Comparison of ENCODE assay signal across 25 mouse cellular contexts in the genomic region with DNA sequence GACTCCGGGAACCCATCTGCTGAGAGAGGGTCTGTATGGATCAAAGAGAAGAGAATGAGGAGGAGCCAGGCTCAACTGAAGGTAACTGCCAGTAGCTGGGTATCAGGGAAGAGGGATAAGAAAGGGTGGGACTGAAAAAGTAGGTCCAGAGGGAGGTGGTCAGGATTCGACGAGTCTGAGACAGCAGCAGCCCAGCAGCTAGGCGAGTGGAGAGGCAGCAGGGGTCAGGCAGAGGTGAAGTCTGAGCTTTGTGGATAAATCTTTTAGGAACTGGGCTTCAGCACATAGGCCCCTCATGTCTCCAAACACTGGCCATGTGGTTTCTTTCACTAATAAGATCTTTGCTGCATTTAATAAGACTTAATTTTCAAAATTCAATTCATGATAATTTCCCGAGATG. TPM values are rescaled to one million over a fixed set of nuclear protein-coding genes. Genes with fewer than 3 reads are reported as not detected.
DNase-seq lines count a peak whose midpoint lies in the region; ATAC-seq and TF ChIP-seq lines count a peak whose summit lies in the region.
"Had no signal": no experiment of that assay in that cellular context is flagged by ENCODE, and none has a peak within 500 bp of the region (broad histone marks: within the 10 kb centered on the region; RNA-seq: fewer than 3 reads in every experiment).

No protein-coding gene starts in this region.

- H3K4me1 ChIP-seq in intestine, embryonic 14.5 days (replicated peaks; ENCODE audit: control insufficient read depth, insufficient read depth, low read length) = peaks cover 11% of the 10 kb centered on the region; the same call in 1 of the 2 replicates
- no peaks in the 10 kb centered on the region for H3K4me1 ChIP-seq in intestine, postnatal 0 days (replicated peaks; ENCODE audit: control insufficient read depth, insufficient read depth, low read length)
- H3K4me1 ChIP-seq in stomach, embryonic 15.5 days = peaks cover 8% of the 10 kb centered on the region; the same call in 1 of the 2 replicates
- no peaks in the 10 kb centered on the region for H3K4me1 ChIP-seq in stomach, postnatal 0 days (replicated peaks; ENCODE audit: control insufficient read depth, insufficient read depth)
- H3K4me1 ChIP-seq in limb, embryonic 10.5 days = peaks cover 36% of the 10 kb centered on the region

- H3K4me2 ChIP-seq in intestine, embryonic 14.5 days (ENCODE audit: low read length) = no peak overlapping the region
- no peak overlapping the region for H3K4me2 ChIP-seq in intestine, postnatal 0 days (replicated peaks; ENCODE audit: low read depth)
- H3K4me2 ChIP-seq in stomach, embryonic 15.5 days = no peak overlapping the region
- no peak overlapping the region for H3K4me2 ChIP-seq in stomach, postnatal 0 days (replicated peaks; ENCODE audit: low read depth)
- H3K4me2 ChIP-seq: lung, embryonic 14.5 days had no signal

- no peak overlapping the region for H3K9ac ChIP-seq in intestine, embryonic 14.5 days (ENCODE audit: low read length)
- no peak overlapping the region for H3K9ac ChIP-seq in intestine, postnatal 0 days (ENCODE audit: low read depth, low read length)
- no peak overlapping the region for H3K9ac ChIP-seq in stomach, embryonic 15.5 days
- H3K9ac ChIP-seq in stomach, postnatal 0 days (ENCODE audit: low read length) = no peak overlapping the region
- H3K9ac ChIP-seq: liver, embryonic 14.5 days; lung, embryonic 14.5 days had no signal

- TF ChIP-seq CTCF in intestine, postnatal 0 days (IDR thresholded peaks at IDR 0.05; ENCODE audit: low read depth) = no peak
- TF ChIP-seq CTCF in stomach, postnatal 0 days (IDR thresholded peaks at IDR 0.05; ENCODE audit: low read depth) = no peak

- H3K9me3 ChIP-seq in intestine, embryonic 14.5 days (ENCODE audit: control insufficient read depth, low read length) = no peaks in the 10 kb centered on the region
- H3K9me3 ChIP-seq in intestine, postnatal 0 days (ENCODE audit: control insufficient read depth) = no peaks in the 10 kb centered on the region
- no peaks in the 10 kb centered on the region for H3K9me3 ChIP-seq in stomach, embryonic 15.5 days
- no peaks in the 10 kb centered on the region for H3K9me3 ChIP-seq in stomach, postnatal 0 days (ENCODE audit: control insufficient read depth, low read length)
- no peaks in the 10 kb centered on the region for H3K9me3 ChIP-seq in limb, embryonic 10.5 days (replicated peaks)
- H3K9me3 ChIP-seq: hindbrain, embryonic 10.5 days had no signal

- no peak for DNase-seq in intestine, embryonic 14.5 days (ENCODE audit: low spot score)
- no peak for DNase-seq in stomach, postnatal 0 days (ENCODE audit: low spot score)
- no peak for DNase-seq in limb, embryonic 10.5 days (ENCODE audit: low spot score)
- DNase-seq in gastrocnemius, adult 18-20 months (ENCODE audit: low spot score) = no peak
- DNase-seq: adrenal gland, postnatal 25 days; B cell, adult 2 months; cerebellum, adult 18-20 months; embryo, embryonic 11 days; kidney, adult 11 months; kidney, postnatal 36 days; layer of hippocampus, postnatal 36 days; lung, postnatal 14 days; right cerebral cortex, adult 18-20 months; spleen, adult 18-20 months; thymus, postnatal 4 days had no signal

- H3K27ac ChIP-seq in intestine, embryonic 14.5 days (ENCODE audit: low read depth) = peak overlapping the region; percentile 69; the same call in 1 of the 2 replicates
- no peak overlapping the region for H3K27ac ChIP-seq in intestine, postnatal 0 days (ENCODE audit: low read depth, low read length)
- H3K27ac ChIP-seq in stomach, embryonic 15.5 days = peak overlapping the region; percentile 23; the same call in 1 of the 2 replicates
- H3K27ac ChIP-seq in stomach, postnatal 0 days (replicated peaks) = no peak overlapping the region
- peak overlapping the region; percentile 58 for H3K27ac ChIP-seq in limb, embryonic 10.5 days
- H3K27ac ChIP-seq: hindbrain, embryonic 10.5 days; liver, embryonic 14.5 days had no signal

- H3K27me3 ChIP-seq in intestine, embryonic 14.5 days (replicated peaks; ENCODE audit: control insufficient read depth, insufficient read depth, low read length) = no peaks in the 10 kb centered on the region
- no peaks in the 10 kb centered on the region for H3K27me3 ChIP-seq in intestine, postnatal 0 days (replicated peaks; ENCODE audit: control insufficient read depth, insufficient read depth, low read length)
- H3K27me3 ChIP-seq in stomach, embryonic 15.5 days (replicated peaks) = no peaks in the 10 kb centered on the region
- no peaks in the 10 kb centered on the region for H3K27me3 ChIP-seq in stomach, postnatal 0 days (ENCODE audit: control insufficient read depth, insufficient read depth, low read length)
- no peaks in the 10 kb centered on the region for H3K27me3 ChIP-seq in limb, embryonic 10.5 days (ENCODE audit: low read depth, poor library complexity, severe bottlenecking)

- H3K4me3 ChIP-seq in intestine, embryonic 14.5 days (ENCODE audit: low read depth, low read length) = no peak overlapping the region
- no peak overlapping the region for H3K4me3 ChIP-seq in intestine, postnatal 0 days (ENCODE audit: low read depth, low read length)
- no peak overlapping the region for H3K4me3 ChIP-seq in stomach, embryonic 15.5 days (replicated peaks)
- H3K4me3 ChIP-seq in stomach, postnatal 0 days (ENCODE audit: low read depth, low read length) = no peak overlapping the region
- H3K4me3 ChIP-seq in limb, embryonic 10.5 days = no peak overlapping the region
- H3K4me3 ChIP-seq: erythroblast, embryonic 14.5 days; hindbrain, embryonic 10.5 days had no signal

- TF ChIP-seq EP300 in stomach, postnatal 0 days (optimal IDR thresholded peaks at IDR 0.05) = no peak

- 0 out of 2 replicates have a peak, but pooled peaks have one; percentile 53 for ATAC-seq in intestine, embryonic 14.5 days (replicated peaks; ENCODE audit: low FRiP score, low TSS enrichment, low read depth)
- no peak for ATAC-seq in intestine, postnatal 0 days
- 0 out of 2 replicates have a peak, but pooled peaks have one; percentile 39 for ATAC-seq in stomach, embryonic 15.5 days (ENCODE audit: insufficient read depth, low FRiP score, low read depth)
- no peak for ATAC-seq in stomach, postnatal 0 days (ENCODE audit: low FRiP score, low TSS enrichment)
- no peak for ATAC-seq in granulocyte monocyte progenitor cell, adult 5-6 weeks (replicated peaks; ENCODE audit: poor library complexity, severe bottlenecking)
- ATAC-seq: forebrain, embryonic 16.5 days; hindbrain, embryonic 16.5 days; midbrain, embryonic 16.5 days had no signal

- no peaks in the 10 kb centered on the region for H3K36me3 ChIP-seq in intestine, embryonic 14.5 days (ENCODE audit: control insufficient read depth, insufficient read depth, low read length)
- H3K36me3 ChIP-seq in intestine, postnatal 0 days (ENCODE audit: control insufficient read depth, insufficient read depth) = peaks cover 12% of the 10 kb centered on the region
- no peaks in the 10 kb centered on the region for H3K36me3 ChIP-seq in stomach, embryonic 15.5 days
- no peaks in the 10 kb centered on the region for H3K36me3 ChIP-seq in stomach, postnatal 0 days (ENCODE audit: control insufficient read depth, insufficient read depth, low read length)
- H3K36me3 ChIP-seq in limb, embryonic 10.5 days = no peaks in the 10 kb centered on the region
- H3K36me3 ChIP-seq: hindbrain, embryonic 10.5 days had no signal

- WGBS in intestine, embryonic 14.5 days = 25% methylated on average over 5 of the region's 5 CpGs
- WGBS in intestine, postnatal 0 days = 43% methylated on average over 5 of the region's 5 CpGs
- 30% methylated on average over 5 of the region's 5 CpGs for WGBS in stomach, embryonic 15.5 days
- WGBS in stomach, postnatal 0 days = 42% methylated on average over 5 of the region's 5 CpGs
- WGBS in limb, embryonic 10.5 days = 35% methylated on average over 5 of the region's 5 CpGs

RNA-seq across cellular contexts. Expression of a gene that starts 24.8 kb away (rescaled TPM):
- 74.6 and 81.2 TPM in 2 replicates for polyA plus RNA-seq in intestine, embryonic 14.5 days (2014; fragmentation: Nextera tagmentation; extraction: Ambion mirVana)
- polyA plus RNA-seq in intestine, postnatal 0 days (2015; fragmentation: Nextera tagmentation; extraction: Ambion mirVana) = 54.6 and 57.8 TPM in 2 replicates
- polyA plus RNA-seq in stomach, embryonic 15.5 days (2015; fragmentation: Nextera tagmentation; extraction: Ambion mirVana) = 64.5 and 65.8 TPM in 2 replicates
- polyA plus RNA-seq in stomach, postnatal 0 days (2015; fragmentation: Nextera tagmentation; extraction: Ambion mirVana) = 43.5 and 46.3 TPM in 2 replicates
- polyA plus RNA-seq in limb, embryonic 10.5 days (2016; fragmentation: Nextera tagmentation; extraction: Ambion mirVana) = 104 and 107 TPM in 2 replicates
- total RNA-seq in gastrocnemius, adult 18-20 months (2021) = 1 to 10 TPM; 5.2 to 6.6 TPM
- 25.0 and 35.2 TPM in 2 replicates for total RNA-seq in granulocyte monocyte progenitor cell, adult 5-6 weeks (2014; fragmentation: Nextera tagmentation)
- 14.0 and 17.5 TPM in 2 replicates for total RNA-seq in granulocyte monocyte progenitor cell, adult 5-6 weeks (2017)

RNA-seq across cellular contexts. Expression of a gene that starts 52.1 kb away (rescaled TPM):
- polyA plus RNA-seq in intestine, embryonic 14.5 days (2014; fragmentation: Nextera tagmentation; extraction: Ambion mirVana) = 24.4 and 25.3 TPM in 2 replicates
- polyA plus RNA-seq in intestine, postnatal 0 days (2015; fragmentation: Nextera tagmentation; extraction: Ambion mirVana) = 13.3 and 14.0 TPM in 2 replicates
- 16.2 and 16.6 TPM in 2 replicates for polyA plus RNA-seq in stomach, embryonic 15.5 days (2015; fragmentation: Nextera tagmentation; extraction: Ambion mirVana)
- polyA plus RNA-seq in stomach, postnatal 0 days (2015; fragmentation: Nextera tagmentation; extraction: Ambion mirVana) = 9.7 and 10.8 TPM in 2 replicates
- polyA plus RNA-seq in limb, embryonic 10.5 days (2016; fragmentation: Nextera tagmentation; extraction: Ambion mirVana) = 9.6 and 10.6 TPM in 2 replicates
- 10 to 100 TPM; 28.3 to 31.3 TPM for total RNA-seq in gastrocnemius, adult 18-20 months (2021)
- total RNA-seq in granulocyte monocyte progenitor cell, adult 5-6 weeks (2014; fragmentation: Nextera tagmentation) = 18.1 and 19.4 TPM in 2 replicates
- 4.7 and 8.6 TPM in 2 replicates for total RNA-seq in granulocyte monocyte progenitor cell, adult 5-6 weeks (2017)

Comparison
In these comparisons a context has a peak if more than half of its experiments do, and no peak if none do; other contexts are left out.
1. ATAC-seq: peak in intestine, embryonic 14.5 days (single experiment) and stomach, embryonic 15.5 days (single experiment); none in intestine, postnatal 0 days (single experiment), stomach, postnatal 0 days (single experiment) and granulocyte monocyte progenitor cell, adult 5-6 weeks (single experiment).
2. H3K27ac ChIP-seq: peak in intestine, embryonic 14.5 days (single experiment), stomach, embryonic 15.5 days (single experiment) and limb, embryonic 10.5 days (single experiment); none in intestine, postnatal 0 days (single experiment) and stomach, postnatal 0 days (single experiment).